Mouse (Mus musculus) bone marrow, adult 2 months (tissue): Measurements from ENCODE around the gene Efna4. TPM values are rescaled to one million over a fixed set of nuclear protein-coding genes. Genes with fewer than 3 reads are reported as not detected.

ENCODE experiments used
- H3K27ac ChIP-seq: fragments of 200-500 bp; 2 replicates; pipeline ENCODE4 v1.5.1; 2012; ENCODE audit warnings: low read depth, mild to moderate bottlenecking, control low read depth, inconsistent platforms, low read length; ENCODE audit not compliant: control insufficient read depth, poor library complexity, insufficient read depth
- H3K4me1 ChIP-seq: fragments of 200-500 bp; 2 replicates; pipeline ENCODE4 v1.6.1; 2011; ENCODE audit warnings: low read length; ENCODE audit not compliant: control insufficient read depth, insufficient read depth
- H3K4me3 ChIP-seq: fragments of 200-500 bp; replicated peaks from 2 replicates; pipeline ENCODE3; 2011; ENCODE audit warnings: mild to moderate bottlenecking, low read depth, low read length, control low read depth; ENCODE audit not compliant: control insufficient read depth
- CTCF ChIP-seq: fragments of 200-500 bp; IDR thresholded peaks from 2 replicates; pipeline ENCODE4 v1.5.1; 2011; ENCODE audit warnings: low read length, control low read depth; ENCODE audit not compliant: control insufficient read depth, insufficient read depth
- POLR2A ChIP-seq: fragments of 200-500 bp; IDR thresholded peaks from 2 replicates; pipeline ENCODE4 v1.6.1; 2011; ENCODE audit warnings: low read depth, mild to moderate bottlenecking, control low read depth, low read length, borderline replicate concordance; ENCODE audit not compliant: control insufficient read depth
- WGBS: fragments of 180-500 bp; shearing (Covaris S2); methylation state at CpG from one replicate; pipeline ENCODE4 v1.1.7; 2018; 5-methylcytosine and 5-hydroxymethylcytosine counted together
- polyA plus RNA-seq: library from polyadenylated mRNA; stranded (reverse); fragments of >200 nt; gene quantifications from 2 replicates; pipeline ENCODE4 v1.2.4, GENCODE M21; 2011; ENCODE audit warnings: low replicate concordance; ENCODE audit not compliant: missing spikeins, insufficient read depth, insufficient read length

Efna4 gene
- polyA plus RNA-seq, 1 experiment = not detected

DNA sequence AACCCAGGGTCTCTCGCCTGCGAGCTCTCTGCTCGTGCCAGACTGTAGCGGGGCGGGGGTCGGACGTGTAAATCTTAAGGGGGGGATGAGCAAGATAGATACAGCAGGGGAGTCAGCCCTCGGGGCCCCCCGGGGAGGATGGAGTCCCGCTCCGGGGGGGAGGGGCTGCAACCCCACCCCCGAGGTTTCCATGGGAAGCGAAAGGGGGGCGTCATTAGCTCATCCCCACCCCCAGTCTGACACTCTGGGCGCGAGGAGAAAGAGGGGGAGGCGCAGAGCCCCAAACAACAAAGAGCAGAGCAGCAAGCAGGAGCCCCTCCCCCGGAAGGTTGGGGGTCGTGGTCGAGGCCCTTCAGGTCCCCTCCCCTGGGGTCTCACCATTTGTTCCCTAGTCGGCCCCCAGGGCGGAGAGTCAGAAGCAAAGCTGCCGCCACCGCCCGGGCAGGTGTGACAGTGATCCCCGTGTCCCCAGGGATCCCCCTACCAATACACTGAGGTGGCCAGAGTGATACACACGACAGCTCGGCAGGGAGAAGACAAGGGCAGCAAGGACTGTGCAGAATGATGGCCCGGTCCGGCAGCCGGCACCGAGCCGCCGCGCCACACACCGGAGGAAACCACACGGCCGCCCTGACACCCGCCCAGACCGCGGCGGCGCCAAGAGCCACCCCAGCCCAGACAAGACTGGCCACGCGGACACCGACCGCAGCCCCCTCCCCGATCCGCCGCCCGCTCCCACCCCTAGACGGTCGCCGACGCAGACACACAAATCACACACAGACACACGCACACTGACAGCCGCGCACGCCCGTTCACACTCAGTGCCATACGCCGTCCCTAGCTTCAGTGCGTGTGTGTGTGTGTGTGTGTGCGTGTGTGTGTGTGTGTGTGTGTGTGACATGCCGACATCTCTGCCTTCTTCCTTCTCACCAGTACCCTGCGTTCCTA lies 16.4 kb downstream of the Efna4 start:
- peaks cover 3% of the 10 kb centered on the region for H3K4me1 ChIP-seq

DNA sequence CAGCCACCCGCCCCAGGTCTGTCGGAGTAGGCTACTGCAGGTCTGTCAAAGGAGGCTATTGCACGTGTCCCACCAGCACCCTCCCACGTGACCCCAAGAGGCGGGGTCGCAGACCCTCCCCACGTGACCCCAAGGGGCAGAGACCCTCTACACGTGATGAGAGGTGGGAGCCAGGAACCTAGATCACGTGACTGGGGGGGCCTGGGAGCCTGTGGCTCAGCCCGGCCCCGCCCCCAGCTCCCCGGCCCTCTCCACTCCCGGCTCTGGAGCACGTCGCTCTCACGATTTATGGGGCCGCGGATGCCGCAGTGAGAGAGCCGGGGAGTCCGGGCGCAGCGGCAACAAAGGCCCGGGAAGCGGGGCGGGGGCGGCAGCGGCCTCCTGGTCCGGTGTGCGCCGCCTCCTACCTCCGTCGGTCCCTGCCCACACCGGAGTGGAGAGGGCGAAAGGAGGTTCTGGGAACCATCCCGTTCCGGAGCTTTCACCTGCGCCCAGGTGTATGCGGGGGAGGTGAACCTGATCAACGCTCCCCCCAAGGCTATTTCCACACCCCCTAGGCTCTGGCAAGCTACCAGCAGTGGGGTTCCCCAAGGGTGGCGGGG lies 17.1 kb downstream of the Efna4 start:
- peaks cover 3% of the 10 kb centered on the region for H3K4me1 ChIP-seq
- under 1% methylated on average over 40 of the region's 41 CpGs for WGBS
- no peak overlapping the region for H3K4me3 ChIP-seq
- no peak overlapping the region for H3K27ac ChIP-seq
- no peak for TF ChIP-seq POLR2A
- TF ChIP-seq CTCF = no peak

More for the DNA sequence above, 16.4 kb downstream of the Efna4 start:
- no peak overlapping the region for H3K4me3 ChIP-seq
- H3K27ac ChIP-seq = no peak overlapping the region
- WGBS = 2% methylated on average over 66 of the region's 66 CpGs
- no peak for TF ChIP-seq POLR2A
- no peak for TF ChIP-seq CTCF

- H3K4me1 ChIP-seq = peaks cover 3% of the 10 kb centered on the region
- WGBS = 3% methylated on average over 57 of the region's 58 CpGs
- no peak for TF ChIP-seq CTCF
- no peak for TF ChIP-seq POLR2A
- H3K27ac ChIP-seq = no peak overlapping the region
- H3K4me3 ChIP-seq = no peak overlapping the region
Measured at GRCm38 (mm10) chr3:89319591-89320350, 18.1 kb downstream of the Efna4 start.

- Histone ChIP-seq H3K4me3 (no peak overlapping the region), H3K4me1 (peaks cover 3% of the 10 kb centered on the region), H3K27ac (no peak overlapping the region; the same call in 1 of the 2 replicates)
- 28% methylated on average over 21 of the region's 21 CpGs for WGBS
- TF ChIP-seq CTCF = no peak
- no peak for TF ChIP-seq POLR2A
Measured at GRCm38 (mm10) chr3:89318971-89319590, 18.7 kb downstream of the Efna4 start.

DNA sequence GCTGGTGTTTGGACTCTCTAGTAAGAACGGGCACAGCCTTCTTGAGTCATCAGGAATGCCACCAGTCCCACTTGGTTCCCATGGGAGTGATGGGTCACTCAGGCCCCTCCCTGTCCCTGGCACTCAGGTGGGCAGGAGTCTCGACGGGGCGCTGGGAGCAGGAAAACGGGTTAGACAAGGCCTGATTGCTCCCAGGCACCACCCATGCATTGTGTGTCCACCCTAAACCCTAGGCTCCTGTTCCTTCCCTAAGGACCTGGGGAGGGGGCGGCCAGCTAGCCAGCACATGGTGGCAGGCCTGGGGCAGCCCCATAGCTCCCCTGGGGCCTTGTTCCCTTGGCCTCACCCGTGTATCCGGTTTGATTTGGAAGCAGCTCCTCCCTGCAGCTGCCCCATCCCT lies 19.5 kb downstream of the Efna4 start:
- WGBS = 77% methylated on average over 8 of the region's 8 CpGs
- peaks cover 3% of the 10 kb centered on the region for H3K4me1 ChIP-seq
- no peak overlapping the region for H3K4me3 ChIP-seq
- no peak overlapping the region for H3K27ac ChIP-seq
- TF ChIP-seq POLR2A (no peak), CTCF (no peak)

DNA sequence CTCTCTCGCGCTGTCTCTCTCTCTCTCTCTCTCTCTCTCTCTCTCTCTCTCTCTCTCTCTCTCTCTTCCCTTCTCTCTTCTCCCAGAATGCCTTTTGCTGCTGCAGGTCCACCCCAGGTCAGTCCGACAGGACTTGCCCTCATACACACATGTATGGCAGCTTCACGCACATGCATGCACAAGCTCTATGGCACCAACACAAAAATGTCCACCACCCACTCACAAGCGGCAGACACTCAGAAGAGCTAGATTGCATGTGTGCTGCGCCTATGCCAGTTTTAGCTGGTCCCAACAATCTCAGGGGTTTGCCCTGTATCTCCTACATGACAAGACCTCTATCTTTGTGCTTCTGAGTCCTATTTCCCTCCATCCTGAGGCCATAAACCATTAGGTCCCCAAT lies 20.6 kb downstream of the Efna4 start:
- Histone ChIP-seq H3K27ac (no peak overlapping the region), H3K4me1 (peaks cover under 1% of the 10 kb centered on the region), H3K4me3 (no peak overlapping the region)
- TF ChIP-seq CTCF = no peak
- no peak for TF ChIP-seq POLR2A
- WGBS = 74% methylated on average over 6 of the region's 6 CpGs

DNA sequence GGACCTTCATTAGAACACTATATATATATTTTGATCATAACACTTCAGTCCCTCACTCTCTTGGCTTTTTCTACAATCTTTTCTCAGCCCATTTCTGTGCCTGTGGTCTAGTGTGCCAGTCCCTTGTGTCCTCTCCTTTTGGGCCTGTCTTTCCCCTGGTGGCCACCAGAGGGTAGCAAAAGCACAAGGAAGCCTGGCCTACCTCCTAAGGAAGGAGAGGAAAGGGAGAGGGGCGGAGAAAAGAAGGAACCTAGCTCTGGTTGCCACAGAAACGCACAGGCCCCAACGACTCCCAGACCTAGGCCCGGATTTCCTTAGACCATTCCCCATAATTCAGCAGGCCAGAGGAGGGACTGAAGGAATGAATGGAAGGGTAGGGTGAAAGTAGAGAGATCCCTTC lies 21.0 kb downstream of the Efna4 start:
- Histone ChIP-seq H3K4me1 (no peaks in the 10 kb centered on the region; the same call in 1 of the 2 replicates), H3K27ac (no peak overlapping the region), H3K4me3 (no peak overlapping the region)
- 0% methylated on average over 4 of the region's 4 CpGs for WGBS
- TF ChIP-seq POLR2A = no peak
- TF ChIP-seq CTCF = peak; percentile 94
